Mouse (Mus musculus) urinary bladder, postnatal 25 days (tissue): ENCODE results near the gene Dusp18.

Experiments used
- DNase-seq: peaks from one replicate; pipeline ENCODE4 v3.0.0; 2022; ENCODE audit warnings: low spot score

The Dusp18 gene

DNA sequence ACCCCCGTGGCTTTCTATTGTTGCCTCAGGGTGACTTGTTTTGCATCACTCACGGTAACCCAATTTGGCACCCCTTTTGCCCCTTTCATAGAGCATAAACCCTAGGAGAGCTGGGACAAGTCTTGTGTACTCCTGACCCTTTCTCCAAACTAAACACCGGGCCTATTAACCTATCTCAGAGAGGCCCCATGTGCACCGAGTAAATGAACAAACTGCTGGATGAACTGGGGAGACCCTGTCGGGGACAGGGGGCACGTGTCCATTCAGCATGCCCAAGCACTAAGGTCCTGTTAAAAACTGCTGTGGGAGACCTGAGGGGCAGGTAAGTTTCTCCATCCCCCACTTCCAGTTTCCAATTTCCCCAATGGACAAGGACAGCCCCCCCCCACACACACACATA, 35.9 kb downstream of the Dusp18 start:
- no peak for DNase-seq

DNA sequence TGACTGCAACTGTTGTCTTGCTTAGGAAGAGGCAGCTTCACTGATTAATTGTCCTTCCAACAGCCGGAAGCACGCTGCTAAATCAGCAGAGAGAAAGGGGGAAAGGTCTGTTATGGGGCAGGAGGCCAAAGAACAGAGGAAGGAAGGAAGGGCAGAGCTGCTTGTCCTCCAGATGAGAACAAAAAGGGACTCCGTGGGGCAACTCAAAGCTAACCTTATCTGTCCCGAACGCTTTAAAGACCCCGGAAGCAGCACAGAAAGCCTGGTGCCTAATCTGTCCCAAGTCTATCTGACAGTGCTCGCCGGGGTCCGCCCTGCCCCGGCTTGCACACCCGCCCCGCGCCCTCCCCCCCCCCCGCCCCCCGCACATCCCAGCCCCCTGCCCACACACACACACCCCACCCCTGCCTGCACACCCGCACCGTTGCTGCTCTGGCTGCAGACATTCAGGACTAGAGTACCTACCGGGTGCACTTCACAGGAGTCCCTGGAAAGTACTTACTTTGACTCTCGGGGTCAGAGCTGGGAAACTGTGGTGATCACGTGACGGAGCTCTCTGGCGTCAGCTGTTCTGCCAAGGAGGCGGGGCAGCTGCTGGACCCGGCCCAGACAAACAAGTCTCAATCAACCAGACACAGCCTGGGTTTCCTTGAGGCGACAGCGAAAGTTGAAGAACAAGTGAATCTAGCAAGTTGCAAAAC, 36.6 kb downstream of the Dusp18 start, which contains the start of gene Tcn2:
Gene Tcn2, minus strand, starts transcription at position 649 of the 701 bp plus-strand sequence.
- peak; percentile 74 for DNase-seq

DNA sequence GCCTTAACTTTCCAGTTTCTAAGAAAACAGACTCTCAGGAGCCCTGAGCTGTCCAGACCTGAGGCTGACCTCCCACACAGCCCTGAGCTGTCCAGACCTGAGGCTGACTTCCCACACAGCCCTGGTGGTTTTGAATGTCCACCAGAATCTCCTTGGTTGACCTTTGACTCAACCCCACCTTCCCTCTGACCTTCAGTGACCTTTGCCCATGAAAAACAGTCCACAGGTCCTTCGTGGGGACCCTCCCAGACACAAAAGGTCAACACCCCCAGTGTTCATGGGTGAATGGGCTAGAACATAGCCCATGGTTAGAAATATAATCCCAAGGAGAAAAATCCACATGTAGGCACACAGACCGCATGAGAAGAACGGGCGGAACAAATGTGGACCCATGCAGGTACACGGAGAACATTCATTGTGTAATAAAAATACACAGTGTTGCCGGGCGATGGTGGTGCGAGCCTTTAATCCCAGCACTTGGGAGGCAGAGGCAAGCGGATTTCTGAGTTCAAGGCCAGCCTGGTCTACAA, 38.8 kb downstream of the Dusp18 start:
- no peak for DNase-seq

DNA sequence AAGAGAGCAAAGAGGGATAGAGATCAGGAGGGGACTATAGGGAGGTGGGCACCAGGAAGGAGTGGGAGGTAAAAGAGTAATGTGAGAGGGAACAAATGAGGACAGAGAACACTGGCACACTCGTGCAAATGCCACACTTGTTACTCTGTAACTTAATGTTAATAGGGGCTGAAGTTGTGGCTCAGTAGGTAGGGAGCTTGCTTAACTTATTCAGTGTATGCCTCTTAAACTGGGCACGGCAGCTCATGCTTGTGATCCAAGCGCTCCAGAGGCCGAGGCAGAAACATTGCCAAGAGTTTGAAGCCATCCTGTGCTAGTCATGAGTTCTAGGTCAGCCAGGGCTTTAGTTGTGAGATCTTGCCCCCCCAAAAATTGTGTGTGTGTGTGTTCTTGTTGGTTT, 40.1 kb downstream of the Dusp18 start:
- DNase-seq = no peak

DNA sequence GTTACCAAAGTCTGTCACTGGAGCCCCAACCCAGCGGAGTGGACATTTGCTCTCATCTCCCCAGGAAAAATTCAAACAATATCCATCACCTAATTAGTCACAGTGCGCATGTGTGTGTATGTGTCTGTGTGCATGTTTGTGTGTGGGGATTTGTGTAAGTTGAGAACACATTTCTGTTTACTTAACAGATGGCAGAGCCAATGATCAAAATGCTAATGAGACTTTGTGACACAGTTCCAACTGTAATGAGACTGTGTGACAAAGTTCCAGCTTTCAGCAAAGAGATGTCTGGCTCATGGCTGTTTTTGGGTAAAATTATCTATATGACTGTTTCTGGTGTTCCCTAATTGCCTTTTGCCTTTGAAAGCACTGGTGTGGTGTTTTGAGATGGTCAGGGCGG, 41.3 kb downstream of the Dusp18 start:
- DNase-seq = no peak

DNA sequence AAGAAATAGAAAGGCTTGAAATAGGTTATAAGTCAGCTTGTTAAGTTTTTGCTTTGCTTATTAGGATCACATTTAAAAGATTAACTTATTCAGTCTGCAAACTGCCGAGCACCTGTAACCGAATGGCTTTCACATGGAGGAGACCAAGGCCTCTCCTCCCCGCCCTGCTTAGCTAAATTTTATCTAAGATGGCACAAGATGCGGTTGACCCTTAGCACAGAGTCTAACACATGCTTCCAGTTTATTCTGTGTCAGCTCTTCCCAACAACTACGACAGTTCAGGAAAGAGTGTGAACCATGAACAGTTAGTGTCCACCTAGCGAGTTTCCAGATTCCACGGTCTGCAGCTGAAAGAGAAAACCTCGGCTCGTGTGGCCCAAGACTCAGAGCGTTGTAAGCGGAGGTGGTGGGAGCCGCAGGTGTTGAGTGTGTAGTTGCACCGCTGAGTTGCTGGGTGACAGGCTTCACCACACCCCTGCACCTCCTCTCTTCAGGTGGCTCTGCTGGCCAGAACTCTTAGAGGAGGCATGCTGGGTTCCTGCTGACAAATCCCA, 42.4 kb downstream of the Dusp18 start:
- DNase-seq = no peak

DNA sequence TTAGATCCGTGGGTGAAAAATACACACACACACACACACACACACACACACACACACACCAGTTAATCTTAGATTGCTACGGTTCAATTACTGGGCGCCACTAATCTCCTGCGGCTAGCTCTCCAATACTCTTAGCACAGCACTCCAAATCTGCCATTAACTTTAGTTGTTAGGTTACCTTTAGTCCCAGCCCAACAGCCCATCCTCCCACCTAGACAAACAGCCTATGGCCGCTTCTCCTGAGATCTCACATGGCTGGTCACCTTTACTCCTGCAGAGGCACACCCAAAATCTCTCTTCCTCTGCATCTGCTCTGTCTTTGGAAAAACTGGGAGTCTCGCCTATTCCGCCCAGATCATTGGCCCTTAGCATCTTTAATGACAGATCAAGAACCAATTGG, 46.3 kb downstream of the Dusp18 start:
- DNase-seq = no peak

DNA sequence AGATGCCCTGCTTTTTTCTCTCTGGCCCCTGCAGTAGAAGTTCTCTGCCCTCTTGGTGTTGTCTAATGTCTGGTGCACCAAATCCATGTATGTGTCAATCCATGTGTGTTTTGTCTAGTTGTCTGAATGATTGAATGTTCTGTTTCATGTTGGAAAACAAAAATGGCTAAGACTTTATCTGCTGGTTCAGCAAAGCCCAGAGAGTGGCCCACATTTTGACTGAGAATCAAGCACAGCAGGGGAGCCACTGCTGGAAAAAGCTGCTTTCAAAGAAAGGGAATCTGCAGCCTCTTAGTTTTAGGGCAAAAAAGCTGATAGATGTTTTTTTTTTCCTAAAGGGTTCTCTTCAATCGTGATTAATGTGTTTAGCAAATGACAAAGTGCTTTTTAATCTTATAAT, 51.3 kb downstream of the Dusp18 start:
- no peak for DNase-seq
